Mouse (Mus musculus): ENCODE results near the gene Pptc7.

- TF ChIP-seq CTCF (IDR thresholded peaks at IDR 0.05; ENCODE audit: low read depth, low read length): no peak
- no peak for TF ChIP-seq EP300 (IDR thresholded peaks at IDR 0.05; ENCODE audit: insufficient read depth, low read depth, low read length)
- TF ChIP-seq POLR2A (IDR thresholded peaks at IDR 0.05; ENCODE audit: insufficient read depth, low read length): no peak
Measured at GRCm38 (mm10) chr5:122258027-122258741, 26.0 kb upstream of the Pptc7 start.

Measured in ES-Bruce4 (cell line).